Mouse (Mus musculus) c-Kit-negative CD71-positive TER-119-positive erythroid progenitor cells, embryonic 14.5 days (primary cell): ENCODE data around the gene Mrgprf.

Experiments used
- DNase-seq: peaks from one replicate; pipeline ENCODE4 v3.0.0-alpha.2; 2013; ENCODE audit warnings: low read depth, low spot score

Gene Mrgprf

DNA sequence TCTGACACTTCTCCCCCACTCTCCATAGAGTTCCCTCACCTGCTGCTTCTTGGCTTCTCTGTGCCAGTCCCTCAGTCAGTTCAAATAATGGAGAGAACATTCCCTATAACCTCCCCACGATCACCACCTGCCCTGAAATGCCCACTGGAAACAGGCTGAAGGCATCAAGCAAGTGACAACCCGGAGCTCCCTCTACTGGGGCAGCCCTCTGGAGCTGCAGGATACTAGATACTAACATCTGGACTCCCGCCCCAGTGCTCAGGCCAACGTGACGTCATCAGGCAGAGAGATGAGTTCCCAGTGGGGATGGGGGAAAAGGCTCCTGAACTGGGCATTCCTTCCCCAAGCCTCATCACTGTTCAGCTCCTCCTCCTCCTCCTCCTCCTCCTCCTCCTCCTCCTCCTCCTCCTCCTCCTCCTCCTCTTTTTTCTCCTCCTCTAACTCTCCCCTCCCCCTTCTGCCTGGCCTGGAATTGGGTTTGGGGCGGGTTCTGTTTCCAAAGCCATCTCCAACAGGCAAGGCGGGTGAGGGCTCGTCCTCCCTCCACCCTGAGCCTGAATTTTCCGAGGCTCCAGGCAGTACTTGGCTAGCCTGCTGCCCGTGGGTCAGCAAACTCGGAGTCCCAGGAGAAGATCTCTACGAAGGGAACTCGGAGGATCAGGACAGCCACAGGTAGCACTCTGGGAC lies at the start of gene Mrgprf:
TSS of gene Mrgprf (plus strand) at position 508 of the 687 bp plus-strand sequence.
- DNase-seq: no peak

DNA sequence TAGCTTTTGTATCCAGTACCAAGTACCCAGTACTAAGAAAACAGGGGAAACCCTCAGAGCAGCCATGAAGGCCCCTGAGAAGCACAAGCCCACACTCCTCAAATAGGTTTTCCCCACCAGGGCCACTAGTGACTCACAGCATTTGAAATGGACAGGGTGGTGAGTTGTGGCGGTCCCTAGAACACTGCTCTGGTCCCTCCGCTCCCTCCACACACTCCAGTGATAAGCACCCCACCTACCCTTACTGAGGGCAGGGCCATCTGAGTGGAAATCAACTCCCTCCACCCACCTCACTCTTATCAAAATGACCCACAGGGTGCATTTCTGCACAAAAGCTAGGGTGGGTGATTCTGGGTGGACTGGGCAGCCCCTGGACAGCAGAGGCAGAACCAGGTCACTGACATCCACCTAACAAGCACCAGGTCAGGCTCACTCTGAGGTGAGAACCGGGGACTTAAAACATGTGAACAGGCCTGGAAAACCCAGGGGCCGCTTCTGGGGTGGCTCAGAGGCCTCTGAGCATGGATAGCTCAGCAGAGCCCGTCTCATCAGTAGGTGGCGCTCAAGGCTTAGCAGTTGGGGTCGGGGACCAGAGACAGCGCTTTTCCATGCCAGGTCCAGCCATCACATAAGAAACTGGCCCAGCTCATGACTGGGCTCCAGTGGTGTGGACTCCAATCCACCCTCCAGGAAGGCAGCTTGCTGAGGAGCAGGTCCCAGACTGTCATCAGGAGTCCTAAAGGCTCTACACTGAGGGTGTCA lies 47.7 kb upstream of the Mrgprf start:
- DNase-seq: no peak

DNA sequence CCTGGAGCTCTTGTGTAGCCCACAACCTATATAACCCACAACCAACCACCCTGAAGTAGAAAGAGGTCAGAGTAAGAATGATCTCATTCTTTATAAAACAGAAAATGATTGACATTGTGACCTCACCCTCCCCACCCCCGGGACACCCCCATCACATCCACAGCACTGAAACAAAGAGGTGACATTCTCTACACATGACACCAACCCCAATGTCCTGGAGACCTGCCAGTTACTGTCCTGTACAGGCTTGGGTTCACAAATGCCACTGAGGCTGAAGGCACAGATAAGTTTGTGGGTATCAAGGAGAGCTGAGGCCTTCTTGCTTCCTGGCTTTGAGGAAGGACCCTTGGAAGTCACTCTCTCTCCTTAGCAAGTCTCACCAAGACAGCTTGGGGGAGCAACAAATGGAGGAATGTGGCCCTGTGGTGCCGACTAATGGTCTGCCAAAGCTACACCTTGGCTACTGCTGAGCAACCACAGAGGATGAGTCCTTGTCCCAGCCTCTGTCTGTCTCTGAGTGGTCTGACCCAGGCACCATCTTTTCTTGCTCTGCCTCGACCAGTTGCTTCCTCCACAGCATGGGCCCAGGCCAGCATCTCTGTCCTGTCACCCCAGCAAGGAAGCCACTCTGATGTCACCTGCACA lies 46.5 kb upstream of the Mrgprf start:
- no peak for DNase-seq

DNA sequence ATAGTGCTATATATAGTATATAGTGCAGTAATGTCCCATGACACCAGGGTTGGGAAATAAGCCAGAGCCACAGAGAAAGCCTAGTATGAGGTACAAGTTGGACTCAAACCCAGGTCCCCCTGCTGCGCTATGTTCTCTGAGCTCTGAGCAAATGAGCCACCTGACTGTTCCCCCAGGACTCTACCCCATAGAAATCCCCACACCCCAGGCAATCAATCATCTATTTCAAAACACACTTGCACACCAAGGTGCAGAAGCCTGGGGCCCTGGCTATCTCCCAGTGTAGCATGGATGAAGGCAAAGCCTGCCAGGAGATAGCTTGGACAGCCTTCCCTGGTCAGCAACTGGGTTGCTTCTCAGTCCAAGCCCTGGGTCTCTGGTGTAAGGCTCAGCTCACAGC lies 44.5 kb upstream of the Mrgprf start:
- DNase-seq: no peak

DNA sequence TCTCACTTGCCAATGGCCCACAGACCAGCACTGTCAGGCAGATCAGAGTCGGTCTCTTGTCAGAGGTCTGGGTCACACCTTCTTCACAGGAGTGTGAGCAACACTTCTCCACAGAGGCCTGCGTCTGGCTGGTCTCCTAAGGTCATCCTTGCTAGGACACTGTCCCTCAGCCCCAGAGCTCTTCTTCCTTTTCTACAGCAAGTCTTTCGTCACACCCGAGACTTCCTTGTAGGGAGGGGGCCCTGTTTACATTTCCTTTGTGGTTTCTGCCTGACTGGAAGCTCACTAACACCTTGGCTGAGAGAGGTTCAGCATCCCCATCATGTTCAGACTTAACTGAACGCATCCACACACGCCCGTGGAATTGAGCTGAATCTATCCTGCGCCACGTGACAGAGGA lies 36.4 kb upstream of the Mrgprf start:
- DNase-seq: no peak

DNA sequence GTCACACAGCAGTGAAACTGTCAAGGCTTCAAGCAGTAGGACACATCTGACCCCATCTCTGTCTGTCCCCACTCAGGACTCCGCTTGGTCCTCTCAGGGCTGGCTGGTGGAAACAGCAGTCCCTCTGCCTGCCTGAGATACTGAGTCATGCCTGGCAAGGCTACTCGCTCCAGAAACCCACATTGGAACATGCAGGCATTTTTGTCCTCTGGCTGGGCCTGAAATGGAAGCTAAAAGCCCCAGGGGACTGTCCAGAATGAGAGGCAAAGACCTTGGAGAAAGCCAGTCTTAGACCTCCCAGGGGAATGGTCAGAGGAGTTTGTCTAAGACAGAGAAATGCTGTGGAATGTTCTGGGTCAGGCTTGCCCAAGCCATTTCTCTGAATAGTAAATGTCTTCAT lies 34.6 kb upstream of the Mrgprf start:
- DNase-seq: no peak

DNA sequence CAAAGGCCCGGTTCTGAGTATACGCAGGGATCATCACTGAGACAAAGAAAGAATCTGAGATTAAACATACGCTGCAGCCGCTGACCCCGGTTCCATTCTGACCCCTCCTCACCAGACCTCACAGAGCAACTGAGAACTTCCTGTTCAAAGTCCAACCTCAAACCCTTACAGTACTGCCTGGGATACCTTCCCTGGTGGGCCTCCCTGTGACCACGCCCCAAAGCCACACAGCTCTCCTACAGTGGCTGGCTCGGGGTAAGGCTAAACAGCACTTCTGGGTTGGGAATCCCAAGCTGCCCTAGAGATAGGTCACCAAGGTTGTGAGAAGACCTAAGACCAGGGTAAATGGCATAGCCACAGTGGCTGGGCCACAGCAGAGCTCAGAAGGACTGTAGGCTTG lies 31.7 kb upstream of the Mrgprf start:
- DNase-seq: no peak

DNA sequence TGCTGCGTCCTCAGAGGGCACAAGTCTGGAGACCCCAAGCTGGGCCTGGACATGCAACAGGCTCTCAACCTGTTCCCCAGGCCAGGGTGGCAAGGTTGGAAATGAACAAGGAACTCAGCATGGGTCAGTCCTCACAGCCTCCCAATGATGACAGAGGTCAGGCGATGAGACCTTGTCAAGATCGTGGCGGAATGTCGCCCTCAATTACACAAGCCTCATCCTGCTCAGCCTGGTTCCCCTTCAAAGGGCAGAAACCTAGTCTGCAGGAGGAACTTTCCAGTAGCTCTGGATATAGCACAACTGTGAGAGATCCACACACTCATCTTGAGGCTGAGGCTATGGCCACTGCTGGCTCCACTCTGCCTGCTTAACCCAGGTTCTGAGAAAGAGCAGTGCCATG lies 29.7 kb upstream of the Mrgprf start:
- no peak for DNase-seq

DNA sequence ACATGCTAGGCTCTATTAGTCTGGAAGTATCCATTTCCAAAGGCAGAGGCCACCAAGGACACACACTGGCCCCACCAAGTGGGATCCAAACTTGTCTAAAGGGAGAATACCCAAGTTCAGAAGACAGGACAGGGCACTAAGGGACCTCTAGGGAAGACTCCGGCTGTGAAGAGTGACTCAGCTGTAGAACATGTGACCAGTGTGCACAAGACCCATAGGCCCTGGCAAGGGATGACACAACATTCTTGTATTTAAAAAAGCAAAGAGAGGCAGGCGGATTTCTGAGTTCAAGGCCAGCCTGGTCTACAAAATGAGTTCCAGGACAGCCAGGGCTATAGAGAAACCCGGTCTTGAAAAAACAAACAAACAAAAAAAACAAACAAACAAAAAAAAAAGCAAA lies 25.1 kb upstream of the Mrgprf start:
- no peak for DNase-seq

DNA sequence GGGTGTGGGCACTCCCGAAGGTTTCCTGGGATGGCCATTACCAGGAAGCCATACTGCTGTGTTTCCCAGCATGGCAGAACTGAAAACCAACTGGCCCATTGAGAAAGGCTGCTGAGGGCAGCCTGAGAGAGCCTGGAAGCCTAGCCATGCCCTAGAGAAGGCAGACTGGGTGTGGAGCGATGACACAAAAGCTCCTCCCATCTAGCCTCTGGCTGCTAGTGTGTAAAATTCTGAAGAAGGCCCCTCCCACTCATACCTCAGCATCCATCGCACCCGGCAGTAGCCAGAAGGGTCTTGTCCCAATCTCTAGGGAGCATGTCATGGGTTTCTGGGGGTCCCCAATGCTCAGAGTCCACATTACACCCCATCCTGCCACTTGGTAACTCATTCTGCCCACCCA lies 19.2 kb upstream of the Mrgprf start:
- no peak for DNase-seq

DNA sequence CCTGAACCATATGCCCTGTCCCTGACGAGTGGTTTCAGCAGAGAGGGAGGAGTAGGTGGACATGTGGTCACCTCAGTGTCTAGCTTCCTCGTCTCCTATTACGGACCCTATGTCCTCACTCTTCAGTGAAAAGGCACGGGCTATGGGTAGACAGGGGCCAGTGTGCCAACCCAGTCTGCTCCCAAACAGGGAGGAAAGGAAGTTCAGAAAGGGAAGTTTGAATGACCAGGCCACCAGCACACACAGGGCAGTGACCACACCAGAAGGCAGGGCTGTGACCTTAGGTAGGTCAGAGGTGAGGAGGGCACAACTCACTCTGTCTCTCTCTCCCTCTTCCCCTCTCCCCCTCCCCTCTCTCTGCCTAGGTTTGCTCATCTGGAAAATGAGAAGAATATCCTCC lies 17.6 kb upstream of the Mrgprf start:
- DNase-seq: no peak

DNA sequence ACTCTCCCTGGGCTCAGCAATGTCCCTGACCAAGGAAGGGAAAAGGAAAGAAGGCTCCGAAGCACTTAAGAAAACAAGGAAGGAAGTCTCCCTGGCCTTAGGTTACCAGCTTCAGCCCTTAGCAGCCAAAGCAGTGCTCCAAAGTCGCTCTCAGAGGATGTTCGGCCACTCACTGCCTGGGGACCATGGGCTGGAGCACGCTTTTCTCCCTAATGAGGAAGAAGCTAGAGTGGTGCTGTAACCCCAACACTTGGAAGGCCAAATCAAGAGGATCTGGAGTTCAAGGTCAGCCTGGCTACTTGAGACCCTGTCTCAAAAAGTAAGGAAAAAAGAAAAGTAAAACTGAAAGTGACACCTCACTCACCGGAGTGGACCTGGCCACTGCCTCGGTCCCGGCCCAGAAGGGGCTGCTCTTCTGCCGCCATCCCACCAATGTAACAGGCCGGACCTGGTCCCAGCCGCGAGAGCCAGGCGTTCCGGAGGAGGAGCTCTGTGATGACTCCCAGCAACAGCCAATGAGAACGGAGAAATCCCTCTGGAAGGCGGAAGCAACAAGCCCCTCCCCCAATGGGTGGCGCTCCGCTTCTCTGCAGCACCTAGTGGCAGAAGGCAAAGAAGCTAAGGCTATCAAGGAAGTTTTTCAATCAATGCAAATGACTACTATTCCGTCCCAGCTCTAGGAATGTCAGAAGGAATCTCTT lies 17.0 kb upstream of the Mrgprf start, which contains the start of gene Tpcn2:
TSS of gene Tpcn2 (minus strand) at position 525 of the 701 bp plus-strand sequence.
- peak; percentile 63 for DNase-seq

DNA sequence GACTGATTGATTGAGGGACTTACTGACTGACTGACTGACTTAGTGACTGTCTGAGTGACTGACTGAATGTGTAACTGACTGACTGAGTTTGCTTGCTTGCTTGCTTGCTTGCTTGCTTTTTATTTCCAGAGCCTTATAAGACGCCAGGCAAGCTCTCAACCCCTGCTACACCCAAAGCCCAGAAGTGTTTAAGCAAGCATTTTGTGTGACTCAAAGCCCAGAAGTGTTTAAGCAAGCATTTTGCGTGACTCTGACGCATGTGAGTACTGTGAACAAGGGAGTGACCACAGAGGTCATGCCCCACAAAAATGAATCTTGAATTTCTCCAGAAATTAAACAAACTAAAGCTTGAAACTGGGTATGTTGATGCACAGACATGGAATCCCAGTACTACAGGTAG lies 16.3 kb upstream of the Mrgprf start:
- no peak for DNase-seq

DNA sequence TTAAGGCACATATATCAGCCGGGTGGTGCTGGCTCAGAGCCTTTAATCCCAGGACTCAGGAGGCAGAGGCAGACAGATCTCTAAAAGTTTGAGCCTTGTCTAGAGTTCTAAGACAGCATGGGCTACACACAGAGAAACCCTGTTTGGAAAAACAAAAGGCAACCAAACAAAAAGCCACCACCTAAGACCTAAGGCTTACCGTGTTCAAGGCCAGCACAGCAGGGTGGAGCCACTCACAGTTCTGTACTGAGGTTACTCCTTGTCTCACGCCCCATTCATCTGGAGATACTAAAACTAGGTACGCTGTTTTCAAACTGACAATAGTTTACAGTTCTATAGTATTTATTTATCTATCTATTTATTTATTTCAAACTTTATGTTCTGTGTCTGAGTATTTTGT lies 15.2 kb upstream of the Mrgprf start:
- DNase-seq: no peak

DNA sequence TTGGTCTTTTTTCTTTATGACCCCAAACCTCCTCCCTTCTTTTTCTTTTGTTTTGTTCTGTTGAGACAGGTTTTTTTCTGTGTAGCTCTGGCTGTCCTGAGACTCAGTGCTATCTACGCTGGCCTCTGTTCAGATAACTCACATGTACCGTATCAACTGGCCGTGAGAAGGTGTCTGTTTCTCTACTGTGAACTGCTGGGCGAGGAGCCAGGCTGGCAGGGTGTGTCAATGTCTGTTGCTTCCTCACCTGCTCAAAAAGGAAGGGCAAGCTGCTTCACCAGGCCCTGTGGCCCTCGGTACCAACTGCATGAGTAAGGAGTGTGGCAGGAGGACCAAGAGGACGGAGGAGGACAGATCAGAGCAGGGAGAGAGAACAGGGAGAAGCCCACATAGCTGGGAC lies 13.2 kb upstream of the Mrgprf start:
- DNase-seq: no peak

DNA sequence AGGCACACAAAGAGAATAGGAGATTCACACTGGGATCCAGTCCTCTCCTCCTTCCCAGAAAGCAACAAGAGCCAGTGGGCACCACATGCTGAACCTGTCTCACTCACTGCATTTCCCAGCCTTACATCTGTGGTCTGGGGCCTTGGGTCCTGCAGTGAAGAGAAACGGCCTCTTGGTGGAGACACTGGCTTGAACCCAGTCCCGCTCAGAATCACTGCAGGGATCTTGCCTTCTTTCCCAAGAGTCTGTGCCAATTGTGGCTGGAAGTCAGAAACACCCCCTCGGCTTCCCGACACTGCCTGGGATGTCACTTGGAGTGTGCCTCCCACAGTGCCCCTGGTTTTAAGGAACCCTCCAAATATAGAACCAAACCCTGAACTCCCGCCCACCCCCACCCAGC lies 11.3 kb upstream of the Mrgprf start:
- DNase-seq: no peak

DNA sequence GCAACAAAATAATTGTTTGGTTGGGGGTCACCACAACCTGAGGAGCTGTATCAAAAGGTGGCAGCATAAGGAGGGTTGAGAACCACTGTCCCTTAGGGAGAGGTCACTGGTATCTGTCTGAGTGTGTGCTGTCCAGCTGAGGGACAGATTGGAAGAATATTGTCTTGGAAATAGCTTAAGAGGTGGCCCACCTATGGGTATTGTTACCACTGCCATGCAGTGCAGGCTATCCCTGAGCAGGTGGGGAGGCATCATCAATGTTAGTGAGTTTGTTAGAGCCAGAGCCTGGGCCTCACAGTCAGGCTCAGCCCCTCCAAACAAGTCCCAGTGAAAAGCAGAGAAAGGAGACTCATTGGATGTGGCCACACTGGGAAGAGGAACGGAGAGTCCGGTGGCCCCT lies 8.8 kb upstream of the Mrgprf start:
- DNase-seq: no peak

DNA sequence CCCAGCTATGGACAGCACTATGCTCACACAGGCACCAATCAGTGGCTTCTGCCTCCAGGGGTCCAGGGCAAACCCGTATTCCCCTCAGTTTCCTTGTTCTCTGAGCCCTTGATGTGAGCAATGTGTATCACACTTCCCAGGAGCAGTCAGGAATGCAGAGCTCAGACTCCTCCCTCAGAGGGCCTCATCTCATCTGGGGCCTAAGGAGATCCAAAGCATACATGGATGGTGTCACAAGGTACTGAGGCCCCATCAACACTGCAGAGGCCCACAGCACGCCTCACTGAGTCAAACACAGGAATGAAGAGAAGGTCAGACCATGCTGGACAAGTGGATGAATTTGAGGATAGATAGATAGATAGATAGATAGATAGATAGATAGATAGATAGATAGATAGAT lies 7.9 kb upstream of the Mrgprf start:
- DNase-seq: no peak

DNA sequence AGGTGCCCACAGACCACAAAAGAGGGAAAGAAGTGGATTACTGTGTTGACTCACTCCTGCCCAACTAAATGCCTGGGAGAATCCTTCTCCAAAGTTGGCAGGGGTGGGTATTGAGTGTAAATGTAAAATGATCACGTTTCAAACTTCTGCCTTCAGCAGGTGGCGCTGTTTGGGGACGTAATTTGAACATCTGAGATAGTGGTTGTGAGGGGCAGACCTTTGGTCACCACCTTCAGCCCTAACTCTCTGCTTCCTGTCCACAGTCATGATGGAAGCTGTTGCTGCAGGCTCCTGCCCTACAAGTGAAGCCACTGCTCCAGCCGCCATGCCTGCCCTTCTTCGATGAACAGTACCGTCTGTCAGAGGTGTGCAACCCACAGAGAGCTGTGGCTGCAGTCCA lies 6.8 kb upstream of the Mrgprf start:
- DNase-seq: no peak

DNA sequence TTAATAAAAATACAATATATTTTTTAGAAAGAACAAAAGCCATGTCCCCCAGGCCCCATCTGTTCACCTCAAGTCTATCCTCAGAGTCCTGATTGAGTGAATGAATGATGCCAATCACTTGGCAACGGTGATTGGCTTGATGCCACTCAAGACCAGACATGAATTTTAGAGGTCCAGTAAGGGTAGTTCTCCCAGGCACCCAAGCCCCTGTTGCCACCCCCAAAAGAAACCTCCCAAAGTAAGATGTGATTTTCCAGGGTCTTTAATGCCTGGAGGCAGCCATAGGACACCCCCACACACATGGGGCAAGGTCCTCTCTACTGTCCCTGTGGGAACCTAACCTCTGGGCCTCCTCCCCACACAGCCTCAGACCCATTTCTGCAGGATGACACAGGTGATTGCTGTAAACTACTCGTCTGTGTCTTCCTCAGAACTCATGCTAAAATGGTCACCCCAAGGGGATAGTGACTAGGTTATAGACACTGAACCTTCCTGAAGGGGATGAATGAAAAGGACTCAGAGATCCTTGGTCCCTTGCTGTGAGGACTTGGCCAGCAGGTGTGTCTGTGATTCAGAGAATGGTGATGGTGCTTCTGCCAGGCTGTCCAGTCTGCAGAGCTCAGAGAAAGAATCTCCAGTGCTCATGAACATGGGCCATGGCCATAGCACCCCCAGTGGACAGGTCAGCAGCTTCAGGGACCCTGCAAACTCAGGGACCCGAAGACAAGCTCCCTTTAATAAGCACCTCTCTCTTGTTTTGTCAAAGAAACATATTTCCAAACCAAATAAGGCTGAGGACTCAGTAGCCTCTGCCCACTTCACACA lies 1.8 kb upstream of the Mrgprf start:
- no peak for DNase-seq

DNA sequence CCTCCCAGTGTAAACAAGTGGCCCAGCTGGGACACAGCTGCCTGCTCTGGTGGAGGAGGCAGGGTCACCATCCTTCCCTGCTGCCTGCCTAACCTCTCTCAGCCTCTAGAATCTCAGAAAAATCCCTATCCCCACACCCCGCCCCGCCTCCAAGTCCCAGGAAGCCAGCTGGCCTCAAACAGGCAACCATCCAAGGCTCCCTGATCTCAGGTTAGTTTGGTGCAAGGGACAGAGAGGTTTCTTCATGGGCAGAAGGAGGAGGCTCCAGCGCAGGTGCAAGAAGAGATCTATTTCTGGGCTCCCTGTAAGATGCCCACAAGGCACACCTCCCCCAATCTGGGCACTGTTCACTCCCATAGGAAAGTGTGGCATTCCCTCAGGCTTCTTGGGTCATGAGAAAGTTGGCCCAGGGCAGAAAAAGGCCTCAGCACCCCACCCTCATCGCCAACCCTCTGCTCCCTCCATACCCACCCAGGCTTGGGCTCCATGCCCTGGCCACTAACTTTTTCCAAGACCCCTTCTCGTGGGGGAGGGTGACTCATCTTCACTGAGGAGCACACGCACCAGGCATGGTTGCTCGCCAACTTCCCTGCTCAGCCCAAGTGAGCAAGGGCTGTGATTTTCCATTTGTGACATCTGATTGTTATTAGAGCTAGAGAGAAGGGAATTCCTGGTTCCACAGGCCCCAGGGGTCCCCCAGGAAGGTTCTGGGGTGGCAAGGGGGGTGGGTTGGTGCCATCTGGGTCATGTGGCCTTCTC lies 887 bp upstream of the Mrgprf start:
- DNase-seq: no peak
